Mouse (Mus musculus): ENCODE results near the gene Wnt4.
A peak's percentile ranks its signal among the peaks of the same experiment; 100 is the strongest.

Wnt4 gene

DNA sequence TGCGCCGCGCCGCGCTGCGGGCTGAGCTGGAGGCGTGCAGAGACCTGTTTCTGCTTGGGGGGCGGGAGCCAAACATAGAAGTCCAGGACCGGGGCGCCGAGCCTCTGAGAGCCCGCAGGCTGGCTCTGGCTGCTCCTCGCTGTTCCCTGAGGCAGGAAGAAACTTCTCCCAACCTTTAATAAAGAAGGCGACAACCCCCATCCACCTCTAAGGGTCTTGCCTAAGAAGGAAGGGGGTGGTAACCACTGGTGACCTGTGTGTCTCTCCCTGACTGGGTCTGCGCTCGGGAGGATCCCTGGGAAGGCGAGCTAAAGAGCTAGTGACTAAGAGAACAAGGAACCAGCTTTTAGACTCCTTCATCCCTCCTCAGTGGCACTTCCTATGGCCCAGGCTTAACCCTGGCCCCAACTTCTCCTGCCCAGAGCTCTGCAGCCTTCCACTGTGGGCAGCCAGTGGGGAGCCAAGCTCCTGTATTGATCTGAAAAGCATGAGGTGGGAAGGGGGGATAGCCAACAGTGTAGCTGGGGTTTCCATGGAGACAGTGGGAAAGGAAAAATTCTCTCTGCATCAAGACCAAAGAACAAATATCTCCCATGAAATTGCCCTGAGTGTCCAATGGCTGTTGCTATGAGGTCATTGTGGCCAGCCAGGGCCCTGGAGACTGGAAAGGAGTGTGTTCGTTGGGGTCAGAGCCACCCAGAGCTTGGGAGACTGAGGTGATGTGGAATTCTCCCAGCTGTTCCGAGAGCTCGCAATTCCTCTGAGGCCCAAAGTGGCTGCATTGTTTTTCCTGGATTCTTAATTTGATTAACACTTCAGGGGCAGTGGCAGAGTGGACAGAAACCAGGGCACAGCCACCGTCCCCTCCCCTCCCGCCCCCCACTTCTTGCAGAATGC lies 1.1 kb downstream of the Wnt4 start:
- no peak for DNase-seq (ENCODE audit: extremely low read depth, insufficient read length, low spot score)

DNA sequence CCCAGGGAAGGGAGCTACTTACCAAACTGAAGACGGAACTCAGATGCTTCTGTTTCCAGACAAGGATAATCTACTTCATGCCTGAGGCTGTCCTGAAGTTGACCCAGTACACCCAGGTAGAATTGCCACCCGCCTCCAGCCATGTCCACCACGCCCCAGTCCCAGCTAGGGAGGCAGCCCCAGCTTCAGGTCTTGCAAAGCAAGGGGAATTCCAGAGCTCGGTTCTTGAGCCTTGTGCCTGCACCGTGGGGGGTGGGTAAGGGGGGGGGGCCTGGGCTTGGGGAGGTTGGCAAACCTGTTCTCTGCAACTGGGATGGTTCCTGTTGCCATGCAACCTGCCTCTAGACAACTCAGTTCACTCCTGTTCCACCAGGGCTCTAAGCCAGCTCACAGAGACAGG lies 2.1 kb downstream of the Wnt4 start:
- no peak for DNase-seq (ENCODE audit: extremely low read depth, insufficient read length, low spot score)

DNA sequence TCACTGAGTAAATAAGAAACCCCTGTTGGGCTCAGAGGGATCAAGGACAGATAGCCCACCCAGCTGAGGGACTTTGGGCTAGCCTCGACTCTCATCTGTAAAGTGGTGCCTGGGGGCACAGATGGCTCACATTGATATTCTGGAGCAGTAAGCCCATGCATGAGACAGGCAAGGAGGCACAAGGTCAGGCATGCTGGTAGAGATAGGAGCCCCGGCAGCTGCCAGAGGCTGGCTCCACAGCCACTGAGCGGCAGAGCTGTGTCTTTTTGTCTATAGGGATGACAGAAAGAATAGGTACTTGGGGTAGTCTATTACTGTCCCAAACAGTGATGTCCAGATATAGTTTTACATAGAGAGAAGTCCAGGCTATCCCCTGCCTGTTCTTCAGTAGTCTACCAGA lies 4.0 kb downstream of the Wnt4 start:
- no peak for DNase-seq (ENCODE audit: extremely low read depth, insufficient read length, low spot score)

- DNase-seq (ENCODE audit: extremely low read depth, insufficient read length, low spot score) = no peak
Measured at GRCm38 (mm10) chr4:137282122-137282521, 4.8 kb downstream of the Wnt4 start.

GRCm38 (mm10) chr4:137282584-137283406 lies 5.5 kb downstream of the Wnt4 start:
- peak; percentile 50 for DNase-seq (ENCODE audit: extremely low read depth, insufficient read length, low spot score)

DNA sequence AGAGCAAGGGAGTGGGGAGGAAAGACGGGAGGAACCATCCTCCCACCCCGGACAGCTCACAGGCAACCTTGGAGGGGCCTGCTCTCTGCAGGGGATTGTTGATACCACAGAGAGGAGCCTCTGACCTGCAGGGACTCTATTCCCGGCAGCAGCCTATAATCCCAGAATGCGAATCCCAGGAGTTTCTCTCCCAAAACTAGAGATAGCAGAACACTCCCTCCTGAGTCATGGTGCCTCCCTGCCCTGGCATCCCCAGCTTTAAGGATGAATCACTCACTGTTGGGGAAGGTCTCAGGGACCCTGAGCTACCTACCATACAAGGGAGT lies 6.1 kb downstream of the Wnt4 start:
- no peak for DNase-seq (ENCODE audit: extremely low read depth, insufficient read length, low spot score)

DNA sequence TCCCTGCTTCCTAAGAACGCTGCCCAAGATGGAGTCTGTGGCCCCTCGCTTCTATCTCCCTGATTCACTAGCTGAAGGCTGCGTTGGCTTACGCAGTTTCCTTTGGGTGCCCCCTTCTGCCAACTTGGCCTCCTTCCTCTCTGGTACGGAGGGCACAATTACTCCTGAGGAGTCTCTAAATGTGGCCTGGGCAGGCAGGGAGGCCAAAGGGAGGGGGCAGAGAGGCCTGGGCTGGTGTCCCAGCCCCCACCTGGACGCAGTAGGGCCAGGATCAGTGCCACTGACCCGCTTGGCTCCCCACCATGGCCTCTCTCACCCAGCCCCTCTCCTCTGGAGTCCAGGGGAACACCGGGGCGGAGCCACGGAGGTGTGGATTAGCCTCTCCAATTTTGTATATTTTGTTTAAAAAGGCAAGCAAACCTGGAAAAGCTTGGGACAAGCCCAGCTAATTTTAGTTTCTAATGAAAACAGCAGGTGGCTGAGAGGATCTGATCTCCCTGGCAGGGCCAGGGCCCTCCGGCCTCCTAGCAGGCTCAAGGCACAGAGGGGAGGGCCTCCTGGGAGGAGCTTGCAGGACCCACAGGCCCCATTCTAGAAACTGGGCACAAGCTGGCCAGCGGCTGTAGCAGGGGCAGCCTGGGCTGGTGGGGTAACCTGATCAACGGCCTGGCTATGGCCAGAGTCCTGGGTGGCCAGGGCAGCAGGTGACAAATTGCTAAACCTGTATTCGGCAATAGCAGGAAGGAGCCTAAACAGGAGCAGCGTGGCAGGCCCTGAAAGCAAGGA lies 8.8 kb downstream of the Wnt4 start:
- peak; percentile 75 for DNase-seq (ENCODE audit: extremely low read depth, insufficient read length, low spot score)

DNA sequence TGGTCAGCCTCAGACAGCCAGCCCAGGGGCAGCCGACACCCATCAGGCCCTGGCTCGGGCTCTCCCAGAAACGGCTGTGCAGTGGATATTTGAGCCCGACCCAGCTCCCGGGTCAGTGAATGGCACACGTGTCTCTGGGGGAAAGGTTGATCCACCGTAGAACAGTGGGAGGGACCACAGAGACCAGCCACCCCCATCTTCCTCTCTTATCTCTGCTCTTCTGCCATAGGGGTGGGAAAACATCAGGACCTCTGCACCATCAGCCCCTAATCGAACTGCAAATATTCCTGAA lies 9.3 kb downstream of the Wnt4 start:
- no peak for DNase-seq (ENCODE audit: extremely low read depth, insufficient read length, low spot score)

DNA sequence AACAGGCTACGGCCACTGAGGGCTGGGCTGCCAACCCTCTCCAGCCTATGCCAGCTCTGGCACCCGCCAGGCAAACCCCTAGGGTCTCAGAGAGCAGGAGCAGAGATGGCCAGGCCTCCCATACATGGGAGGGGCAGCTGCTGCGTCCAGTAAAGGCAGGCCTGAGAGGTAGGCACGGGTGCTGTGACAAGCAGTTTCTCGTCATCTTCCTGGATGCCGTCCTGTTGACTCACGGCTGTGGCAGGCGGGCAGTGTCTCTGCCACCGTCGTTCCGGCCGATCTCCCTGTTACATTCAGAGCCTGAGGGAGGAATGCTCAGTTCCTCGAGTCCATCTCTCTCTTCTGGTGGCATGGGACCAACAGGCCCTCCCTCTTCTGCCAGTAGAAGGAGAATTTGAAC lies 9.9 kb downstream of the Wnt4 start:
- DNase-seq (ENCODE audit: extremely low read depth, insufficient read length, low spot score) = peak; percentile 91

DNA sequence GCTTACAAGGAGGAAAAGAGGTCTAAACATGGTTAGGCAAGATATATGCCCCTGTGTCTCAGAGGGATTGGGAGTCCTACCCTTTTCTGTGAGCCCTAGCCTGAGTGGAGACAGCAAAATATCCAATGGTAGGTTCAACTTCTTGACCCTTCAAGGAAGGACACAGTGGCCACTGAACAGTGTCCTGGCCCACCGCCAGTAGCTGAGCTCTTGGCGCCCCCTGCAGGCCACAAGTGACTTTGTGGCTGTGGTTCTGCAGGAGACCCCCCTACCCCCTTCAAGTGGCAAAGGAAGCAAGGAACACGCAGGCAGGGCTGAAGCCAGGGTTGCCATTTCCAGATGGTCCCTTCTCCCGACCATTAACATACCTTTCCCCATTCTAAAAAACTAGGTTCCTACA lies 10.5 kb downstream of the Wnt4 start:
- peak; percentile 55 for DNase-seq (ENCODE audit: extremely low read depth, insufficient read length, low spot score)

- DNase-seq (ENCODE audit: extremely low read depth, insufficient read length, low spot score) = no peak
Measured at GRCm38 (mm10) chr4:137289701-137290100, 12.4 kb downstream of the Wnt4 start.

DNA sequence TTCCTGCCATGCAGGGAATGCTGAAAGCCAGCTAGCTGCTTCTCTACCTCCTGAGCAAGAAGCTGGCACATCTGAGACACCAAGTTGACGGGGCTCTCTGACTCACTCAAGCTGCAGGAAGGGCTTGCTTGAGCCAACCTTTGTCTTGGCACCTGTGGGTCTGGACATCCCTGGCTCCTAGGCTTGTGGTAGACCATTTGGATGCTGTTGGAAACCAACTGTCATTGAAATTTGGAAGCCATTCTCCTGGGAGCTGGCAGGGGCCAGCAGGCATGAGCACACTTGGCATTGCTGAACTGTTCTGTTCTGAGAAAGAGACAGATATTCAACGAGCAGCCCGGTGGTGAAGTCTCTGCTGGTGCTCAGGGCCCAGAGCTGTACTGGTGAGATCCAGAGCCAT lies 13.0 kb downstream of the Wnt4 start:
- DNase-seq (ENCODE audit: extremely low read depth, insufficient read length, low spot score) = no peak

DNA sequence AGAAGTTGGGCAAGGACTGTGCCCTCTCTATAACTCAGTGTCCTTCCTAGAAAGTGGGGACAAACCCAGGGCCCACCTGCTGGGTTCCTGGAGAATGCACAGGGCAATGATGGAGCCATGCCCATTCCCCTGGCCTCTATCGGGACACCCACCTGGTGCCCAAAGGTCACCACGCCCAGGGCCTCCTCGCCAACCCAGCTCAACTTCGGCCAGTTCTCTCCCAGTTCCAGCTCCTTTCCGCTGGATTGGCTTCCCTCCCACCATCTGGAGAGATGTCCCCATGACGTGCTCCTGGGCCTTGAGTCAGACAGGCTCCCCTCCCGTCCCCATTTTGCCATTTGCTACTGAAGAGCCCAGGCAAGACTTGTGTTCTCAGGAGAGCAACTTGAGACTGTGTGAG lies 15.3 kb downstream of the Wnt4 start:
- no peak for DNase-seq (ENCODE audit: extremely low read depth, insufficient read length, low spot score)

DNA sequence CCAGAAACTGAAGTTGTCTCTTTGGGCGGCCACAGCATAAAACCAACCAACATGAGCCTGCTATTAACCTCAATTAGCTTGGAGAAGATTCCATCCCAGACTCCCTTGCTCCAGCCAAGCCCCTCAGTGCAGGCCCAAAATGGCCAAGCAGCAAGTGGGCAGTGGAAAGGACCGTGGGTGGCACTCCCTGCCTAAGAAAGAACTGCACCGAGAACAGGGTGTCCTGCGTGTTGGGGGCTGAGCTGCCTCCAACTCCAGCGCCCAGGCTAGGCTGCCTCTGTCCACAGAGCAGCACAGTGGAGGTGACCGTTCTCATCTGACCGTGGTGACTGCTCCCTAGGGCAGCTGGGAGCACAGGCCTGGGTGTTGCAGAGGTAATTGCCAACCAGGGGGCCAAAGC lies 16.7 kb downstream of the Wnt4 start:
- no peak for DNase-seq (ENCODE audit: extremely low read depth, insufficient read length, low spot score)

- DNase-seq (ENCODE audit: extremely low read depth, insufficient read length, low spot score) = no peak
Measured at GRCm38 (mm10) chr4:137294474-137294873, 17.2 kb downstream of the Wnt4 start.

DNA sequence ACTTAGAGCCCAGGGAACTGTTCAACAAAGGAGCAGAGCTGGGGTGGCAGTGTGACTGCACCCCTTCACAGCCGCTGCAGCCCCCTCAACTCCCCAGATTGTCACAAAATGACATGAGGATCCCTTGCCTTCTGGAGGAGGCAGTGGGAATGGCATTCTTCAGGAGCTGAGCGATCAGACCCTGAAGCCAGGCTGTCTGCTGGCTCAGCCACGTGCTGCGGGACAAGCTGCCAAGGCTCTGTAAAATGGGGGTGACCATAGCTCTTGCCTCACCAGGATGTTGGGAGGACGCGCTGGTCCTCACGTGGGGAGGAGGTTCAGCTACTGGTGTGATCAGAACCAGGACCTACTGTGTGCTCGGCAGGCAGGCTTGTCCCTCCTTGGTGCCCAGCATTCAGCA lies 17.7 kb downstream of the Wnt4 start:
- no peak for DNase-seq (ENCODE audit: extremely low read depth, insufficient read length, low spot score)

DNA sequence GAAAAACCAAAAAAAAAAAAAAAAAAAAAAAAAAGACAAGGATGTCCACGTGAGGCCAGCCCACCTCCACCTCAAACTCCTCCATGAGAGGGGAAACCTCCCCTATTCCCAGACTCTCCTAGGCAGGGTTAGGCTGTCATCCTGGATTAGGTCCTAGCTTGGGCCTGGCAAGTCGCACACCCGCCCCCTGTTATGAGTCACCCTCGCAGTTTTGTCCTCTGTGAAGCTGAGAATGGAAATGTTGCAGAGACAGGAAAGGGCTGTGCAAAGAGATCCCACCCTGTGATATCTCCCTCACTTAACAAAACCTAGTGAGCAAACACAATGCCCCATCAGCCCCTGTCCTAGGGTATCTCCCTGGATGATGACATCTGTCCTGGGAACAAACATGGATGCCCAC lies 20.3 kb downstream of the Wnt4 start:
- DNase-seq (ENCODE audit: extremely low read depth, insufficient read length, low spot score) = no peak

DNA sequence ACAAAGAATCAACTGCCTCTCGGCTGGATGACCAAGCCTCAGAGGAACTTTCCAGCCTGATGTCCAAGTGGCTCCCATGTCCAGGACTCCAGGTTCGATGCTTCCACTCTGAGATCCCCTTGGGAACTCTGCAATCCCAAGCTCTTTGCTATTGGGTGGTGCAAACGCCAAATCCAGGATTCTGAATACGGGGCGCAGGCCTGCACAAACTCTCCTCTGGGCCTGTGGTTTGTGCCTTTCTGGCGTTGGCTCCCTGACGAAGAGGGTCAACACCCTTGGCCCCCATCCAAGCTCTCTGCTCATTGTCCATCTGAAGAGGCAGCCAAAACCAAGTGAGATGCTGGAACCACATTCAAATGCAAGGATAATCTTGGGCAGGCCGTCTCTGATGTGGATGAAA lies 21.1 kb downstream of the Wnt4 start:
- DNase-seq (ENCODE audit: extremely low read depth, insufficient read length, low spot score) = peak; percentile 50

DNA sequence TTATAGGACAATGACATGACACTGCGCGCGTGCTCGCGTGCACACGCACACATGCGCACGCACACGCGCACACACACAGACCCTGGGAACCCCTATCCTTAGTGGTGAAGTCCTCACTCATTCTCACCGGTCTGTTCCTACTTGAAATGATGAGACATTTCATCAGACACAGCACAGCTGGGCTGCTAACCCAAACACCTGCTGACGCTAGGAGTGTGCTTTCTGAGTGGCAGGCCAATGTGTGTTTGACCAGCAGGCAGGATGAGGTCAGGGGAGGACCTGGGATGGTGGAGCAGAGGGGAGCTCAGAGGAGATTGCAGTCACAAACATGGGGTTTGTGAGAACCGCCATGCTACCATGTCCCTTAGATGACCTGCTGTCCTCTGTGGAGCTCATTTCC lies 22.9 kb downstream of the Wnt4 start:
- no peak for DNase-seq (ENCODE audit: extremely low read depth, insufficient read length, low spot score)

DNA sequence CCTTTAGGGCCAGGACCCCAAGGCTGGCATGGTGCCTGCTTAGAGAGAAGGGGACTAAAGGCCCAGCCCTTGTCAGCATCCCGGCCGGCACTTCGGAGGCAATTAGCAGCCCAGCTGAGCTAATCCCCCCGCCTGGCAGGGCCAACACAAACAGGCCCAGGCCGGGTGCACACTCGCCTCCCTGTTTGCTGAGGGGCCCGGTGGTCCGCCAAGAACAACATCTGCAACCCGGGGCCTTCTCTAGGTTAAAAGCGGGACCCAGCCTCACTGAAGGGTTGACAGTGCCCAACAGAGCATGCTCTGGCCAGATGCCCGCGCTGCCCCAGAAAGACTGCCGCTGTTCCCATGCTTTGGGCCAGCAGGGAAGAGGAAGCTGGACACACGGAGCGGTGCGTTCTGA lies 24.3 kb downstream of the Wnt4 start:
- no peak for DNase-seq (ENCODE audit: extremely low read depth, insufficient read length, low spot score)

GRCm38 (mm10) chr4:137304106-137304505 lies 26.8 kb downstream of the Wnt4 start:
- DNase-seq (ENCODE audit: extremely low read depth, insufficient read length, low spot score) = no peak

- DNase-seq (ENCODE audit: extremely low read depth, insufficient read length, low spot score) = no peak
Measured at GRCm38 (mm10) chr4:137305066-137305465, 27.8 kb downstream of the Wnt4 start.

Measured in 3134 (cell line).